Mouse (Mus musculus): ENCODE data around the gene Tuba4a. TPM values are rescaled to one million over a fixed set of nuclear protein-coding genes. Genes with fewer than 3 reads are reported as not detected.

Tuba4a gene
- polyA plus RNA-seq, 1 experiment, result 391 TPM

GRCm38 (mm10) chr1:75231664-75232152 is 12.0 kb upstream of the Tuba4a start, which contains the start of gene A630095N17Rik:
Gene A630095N17Rik, minus strand, starts transcription at chr1:75232102.
- 77% methylated on average over 5 of the region's 5 CpGs for WGBS
- Histone ChIP-seq H3K27me3 (ENCODE audit: control insufficient read depth, insufficient read depth, low read length) (no peaks in the 10 kb centered on the region), H3K4me3 (replicated peaks; ENCODE audit: insufficient read depth, low read depth, low read length) (no peak within 1 kb of the TSS), H3K27ac (ENCODE audit: insufficient read depth, low read length) (no peak within 1 kb of the TSS), H3K4me1 (ENCODE audit: control insufficient read depth, insufficient read depth, low read length) (peaks cover 10% of the 10 kb centered on the region)
- TF ChIP-seq CTCF (IDR thresholded peaks at IDR 0.05; ENCODE audit: borderline replicate concordance, insufficient read depth, low read depth, low read length), result no peak
- TF ChIP-seq POLR2A (IDR thresholded peaks at IDR 0.05; ENCODE audit: borderline replicate concordance, insufficient read depth, low read length), result no peak
- no peak for DNase-seq

GRCm38 (mm10) chr1:75231224-75231623 is 11.6 kb upstream of the Tuba4a start:
- 87% methylated on average over 4 of the region's 4 CpGs for WGBS
- no peak overlapping the region for H3K27ac ChIP-seq (ENCODE audit: insufficient read depth, low read length)
- H3K4me1 ChIP-seq (ENCODE audit: control insufficient read depth, insufficient read depth, low read length), result peaks cover 10% of the 10 kb centered on the region
- no peak for TF ChIP-seq CTCF (IDR thresholded peaks at IDR 0.05; ENCODE audit: borderline replicate concordance, insufficient read depth, low read depth, low read length)
- no peak for TF ChIP-seq POLR2A (IDR thresholded peaks at IDR 0.05; ENCODE audit: borderline replicate concordance, insufficient read depth, low read length)
- no peak overlapping the region for H3K4me3 ChIP-seq (replicated peaks; ENCODE audit: insufficient read depth, low read depth, low read length)
- no peak for DNase-seq
- no peaks in the 10 kb centered on the region for H3K27me3 ChIP-seq (ENCODE audit: control insufficient read depth, insufficient read depth, low read length)

DNA sequence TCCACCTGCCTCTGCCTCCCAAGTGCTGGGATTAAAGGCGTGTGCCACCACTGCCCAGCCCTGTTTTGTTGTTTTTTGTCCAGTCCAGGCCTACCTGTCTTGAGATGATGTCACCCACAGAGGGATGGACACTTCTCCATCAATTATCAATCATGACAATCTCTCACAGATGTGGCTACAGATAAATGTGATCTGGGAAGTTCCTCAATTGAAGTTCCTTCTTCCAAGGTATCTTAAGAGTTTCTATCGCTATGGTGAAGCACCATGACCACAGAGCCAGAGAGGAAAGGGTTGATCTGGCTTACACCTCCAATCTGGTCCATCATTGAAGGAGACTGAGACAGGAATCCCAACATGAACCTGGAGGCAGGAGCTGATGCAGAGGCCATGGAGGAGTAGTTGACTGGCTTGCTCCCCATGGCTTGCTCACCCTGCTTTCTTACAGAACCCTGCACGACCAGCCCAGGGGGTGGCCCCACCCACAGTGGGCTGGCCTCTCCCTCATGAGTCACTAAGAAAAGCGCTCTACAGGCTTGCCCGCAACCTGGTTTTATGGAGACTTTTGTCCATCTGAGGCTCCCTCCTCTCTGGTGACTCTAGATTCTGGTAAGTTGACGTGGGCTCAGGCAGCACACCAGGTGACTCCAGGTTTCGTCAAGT is 10.8 kb upstream of the Tuba4a start:
- Histone ChIP-seq H3K4me3 (replicated peaks; ENCODE audit: insufficient read depth, low read depth, low read length) (no peak overlapping the region), H3K27ac (ENCODE audit: insufficient read depth, low read length) (no peak overlapping the region), H3K4me1 (ENCODE audit: control insufficient read depth, insufficient read depth, low read length) (peaks cover 5% of the 10 kb centered on the region), H3K27me3 (ENCODE audit: control insufficient read depth, insufficient read depth, low read length) (no peaks in the 10 kb centered on the region)
- TF ChIP-seq CTCF (IDR thresholded peaks at IDR 0.05; ENCODE audit: borderline replicate concordance, insufficient read depth, low read depth, low read length) (no peak), POLR2A (IDR thresholded peaks at IDR 0.05; ENCODE audit: borderline replicate concordance, insufficient read depth, low read length) (no peak)
- 78% methylated on average over 7 of the region's 7 CpGs for WGBS
- DNase-seq, result no peak

GRCm38 (mm10) chr1:75229158-75229557 is 9.5 kb upstream of the Tuba4a start:
- Histone ChIP-seq H3K4me1 (ENCODE audit: control insufficient read depth, insufficient read depth, low read length) (no peaks in the 10 kb centered on the region), H3K27me3 (ENCODE audit: control insufficient read depth, insufficient read depth, low read length) (no peaks in the 10 kb centered on the region), H3K4me3 (replicated peaks; ENCODE audit: insufficient read depth, low read depth, low read length) (no peak overlapping the region), H3K27ac (ENCODE audit: insufficient read depth, low read length) (no peak overlapping the region)
- WGBS, result 45% methylated on average over 4 of the region's 4 CpGs
- no peak for TF ChIP-seq POLR2A (IDR thresholded peaks at IDR 0.05; ENCODE audit: borderline replicate concordance, insufficient read depth, low read length)
- TF ChIP-seq CTCF (IDR thresholded peaks at IDR 0.05; ENCODE audit: borderline replicate concordance, insufficient read depth, low read depth, low read length), result no peak
- no peak for DNase-seq

DNA sequence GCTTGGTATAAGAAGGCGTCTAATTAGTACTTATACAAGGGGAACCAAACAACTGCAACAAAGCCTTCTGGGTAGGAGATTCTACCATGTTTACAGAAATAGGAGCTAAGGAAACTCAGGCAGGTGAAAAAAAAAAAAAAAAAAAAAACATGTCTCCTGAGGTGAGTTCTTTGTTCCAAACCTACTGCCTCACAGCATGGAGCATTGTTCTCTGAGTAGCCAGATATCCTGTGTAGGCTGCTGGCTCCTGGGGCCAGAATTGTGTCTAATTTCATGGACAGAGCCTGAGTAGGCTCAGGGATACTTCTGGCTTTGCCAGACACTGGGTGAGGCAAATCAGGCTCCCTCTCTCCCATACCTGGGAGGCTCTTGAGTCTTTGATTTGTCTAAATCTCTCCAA is 8.0 kb upstream of the Tuba4a start:
- TF ChIP-seq POLR2A (IDR thresholded peaks at IDR 0.05; ENCODE audit: borderline replicate concordance, insufficient read depth, low read length), result no peak
- TF ChIP-seq CTCF (IDR thresholded peaks at IDR 0.05; ENCODE audit: borderline replicate concordance, insufficient read depth, low read depth, low read length), result no peak
- Histone ChIP-seq H3K27me3 (ENCODE audit: control insufficient read depth, insufficient read depth, low read length) (no peaks in the 10 kb centered on the region), H3K4me3 (replicated peaks; ENCODE audit: insufficient read depth, low read depth, low read length) (no peak overlapping the region), H3K4me1 (ENCODE audit: control insufficient read depth, insufficient read depth, low read length) (no peaks in the 10 kb centered on the region), H3K27ac (ENCODE audit: insufficient read depth, low read length) (no peak overlapping the region)
- no peak for DNase-seq
- 94% methylated on average over 1 of the region's 1 CpGs for WGBS

GRCm38 (mm10) chr1:75226138-75226537 is 6.5 kb upstream of the Tuba4a start:
- no peak overlapping the region for H3K4me3 ChIP-seq (replicated peaks; ENCODE audit: insufficient read depth, low read depth, low read length)
- H3K27me3 ChIP-seq (ENCODE audit: control insufficient read depth, insufficient read depth, low read length), result no peaks in the 10 kb centered on the region
- DNase-seq, result no peak
- no peaks in the 10 kb centered on the region for H3K4me1 ChIP-seq (ENCODE audit: control insufficient read depth, insufficient read depth, low read length)
- 71% methylated on average over 2 of the region's 2 CpGs for WGBS
- no peak overlapping the region for H3K27ac ChIP-seq (ENCODE audit: insufficient read depth, low read length)
- no peak for TF ChIP-seq POLR2A (IDR thresholded peaks at IDR 0.05; ENCODE audit: borderline replicate concordance, insufficient read depth, low read length)
- no peak for TF ChIP-seq CTCF (IDR thresholded peaks at IDR 0.05; ENCODE audit: borderline replicate concordance, insufficient read depth, low read depth, low read length)

DNA sequence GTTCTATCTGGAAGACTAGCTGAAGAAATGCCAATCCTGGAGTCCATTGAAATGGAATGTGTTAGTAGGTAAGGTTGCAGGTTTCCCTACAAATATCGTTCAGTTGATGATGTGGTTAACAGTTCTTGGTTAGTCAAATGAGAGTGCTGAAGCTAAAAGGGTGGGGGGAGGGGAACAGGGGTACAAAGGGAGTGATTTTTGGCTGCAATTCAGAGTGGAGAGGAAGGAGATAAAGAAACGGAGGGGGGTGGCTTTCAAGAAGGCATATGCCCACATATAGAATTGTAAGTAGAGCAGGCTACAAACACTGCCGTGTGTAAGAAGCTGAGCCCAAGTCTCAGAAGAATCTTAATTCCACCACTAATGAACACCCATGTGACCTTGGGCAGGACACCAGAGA is 5.8 kb upstream of the Tuba4a start:
- WGBS, result 67% methylated on average over 3 of the region's 3 CpGs
- Histone ChIP-seq H3K27me3 (ENCODE audit: control insufficient read depth, insufficient read depth, low read length) (no peaks in the 10 kb centered on the region), H3K4me3 (replicated peaks; ENCODE audit: insufficient read depth, low read depth, low read length) (no peak overlapping the region), H3K27ac (ENCODE audit: insufficient read depth, low read length) (no peak overlapping the region), H3K4me1 (ENCODE audit: control insufficient read depth, insufficient read depth, low read length) (no peaks in the 10 kb centered on the region)
- no peak for TF ChIP-seq POLR2A (IDR thresholded peaks at IDR 0.05; ENCODE audit: borderline replicate concordance, insufficient read depth, low read length)
- no peak for TF ChIP-seq CTCF (IDR thresholded peaks at IDR 0.05; ENCODE audit: borderline replicate concordance, insufficient read depth, low read depth, low read length)
- DNase-seq, result no peak

DNA sequence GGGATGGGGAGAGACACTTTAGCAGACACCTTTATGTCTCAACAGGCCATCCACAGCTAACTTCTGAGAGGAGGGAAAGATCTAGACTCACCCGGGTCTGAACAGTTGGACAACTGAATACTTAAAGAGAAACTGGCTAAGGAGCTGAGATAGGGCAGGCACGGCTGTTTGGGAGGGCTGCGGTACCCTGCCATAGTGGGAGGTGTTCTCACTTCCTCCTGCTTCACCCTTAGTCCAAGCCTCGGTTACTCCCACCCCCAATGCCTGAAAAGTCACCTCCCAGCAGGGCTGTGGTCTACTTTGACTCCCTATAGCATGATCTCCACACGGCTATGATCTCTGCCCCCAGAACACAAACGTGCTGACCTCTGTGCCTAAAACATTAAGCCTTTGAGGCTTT is 3.9 kb upstream of the Tuba4a start:
- no peaks in the 10 kb centered on the region for H3K27me3 ChIP-seq (ENCODE audit: control insufficient read depth, insufficient read depth, low read length)
- DNase-seq, result no peak
- no peaks in the 10 kb centered on the region for H3K4me1 ChIP-seq (ENCODE audit: control insufficient read depth, insufficient read depth, low read length)
- no peak overlapping the region for H3K27ac ChIP-seq (ENCODE audit: insufficient read depth, low read length)
- H3K4me3 ChIP-seq (replicated peaks; ENCODE audit: insufficient read depth, low read depth, low read length), result no peak overlapping the region
- WGBS, result 75% methylated on average over 6 of the region's 6 CpGs
- TF ChIP-seq POLR2A (IDR thresholded peaks at IDR 0.05; ENCODE audit: borderline replicate concordance, insufficient read depth, low read length), result no peak
- TF ChIP-seq CTCF (IDR thresholded peaks at IDR 0.05; ENCODE audit: borderline replicate concordance, insufficient read depth, low read depth, low read length), result no peak
